Mouse (Mus musculus) myocyte (in vitro differentiated cells): ENCODE data around the gene Vamp8. TPM values are rescaled to one million over a fixed set of nuclear protein-coding genes. Genes with fewer than 3 reads are reported as not detected.

Source experiments
- H3K27me3 ChIP-seq: one replicate; pipeline ENCODE4 v1.6.1; 2011; ENCODE audit not compliant: control insufficient read depth, insufficient read depth, insufficient read length
- H3K36me3 ChIP-seq: one replicate; pipeline ENCODE4 v1.6.1; 2011; ENCODE audit not compliant: control insufficient read depth, insufficient read depth
- H3K4me2 ChIP-seq: one replicate; pipeline ENCODE4 v1.6.1; 2011; ENCODE audit warnings: low read depth, control low read depth
- H3K4me3 ChIP-seq: one replicate; pipeline ENCODE4 v1.5.1; 2011; ENCODE audit warnings: mild to moderate bottlenecking, control low read depth, moderate library complexity
- H3K79me2 ChIP-seq: one replicate; pipeline ENCODE4 v1.6.1; 2011; ENCODE audit not compliant: control insufficient read depth, insufficient read depth
- H3ac ChIP-seq: one replicate; pipeline ENCODE4 v1.6.1; 2011; ENCODE audit not compliant: control insufficient read depth, insufficient read length
- CEBPB ChIP-seq: IDR thresholded peaks from 2 replicates; pipeline ENCODE4 v1.6.1; 2011; ENCODE audit warnings: mild to moderate bottlenecking, moderate library complexity; ENCODE audit not compliant: poor library complexity, insufficient read depth, severe bottlenecking
- E2F4 ChIP-seq: IDR thresholded peaks from one replicate; pipeline ENCODE4 v1.6.1; 2011; ENCODE audit warnings: mild to moderate bottlenecking, control low read depth, moderate library complexity; ENCODE audit not compliant: insufficient read depth
- MAX ChIP-seq: IDR thresholded peaks from one replicate; pipeline ENCODE4 v1.6.1; 2011; ENCODE audit warnings: low read depth, mild to moderate bottlenecking, control low read depth
- MYOD1 ChIP-seq, 3 experiments: IDR thresholded peaks; one replicate each; pipeline ENCODE4 v1.6.1; 2011; ENCODE audit warnings: control low read depth in 2 of 3, low read depth in 2 of 3, mild to moderate bottlenecking in 2 of 3, moderate library complexity in 1 of 3; ENCODE audit not compliant: insufficient read length in 2 of 3, control insufficient read depth in 1 of 3
- MYOG ChIP-seq, 3 experiments: IDR thresholded peaks; one replicate each; pipeline ENCODE4 v1.6.1; 2011; ENCODE audit warnings: control low read depth in 2 of 3, low read depth in 2 of 3, mild to moderate bottlenecking in 2 of 3; ENCODE audit not compliant: insufficient read length in 2 of 3, control insufficient read depth in 1 of 3, insufficient read depth in 1 of 3
- POLR2A ChIP-seq: IDR thresholded peaks from one replicate; pipeline ENCODE4 v1.6.1; 2011; ENCODE audit warnings: low read depth, mild to moderate bottlenecking, control low read depth, moderate library complexity; ENCODE audit not compliant: insufficient read length
- POLR2AphosphoS2 ChIP-seq: IDR thresholded peaks from one replicate; pipeline ENCODE4 v1.6.1; 2011; ENCODE audit warnings: low read depth, control low read depth; ENCODE audit not compliant: insufficient read length
- REST ChIP-seq: IDR thresholded peaks from one replicate; pipeline ENCODE4 v1.6.1; 2011; ENCODE audit warnings: mild to moderate bottlenecking, control low read depth, moderate library complexity; ENCODE audit not compliant: insufficient read depth, insufficient read length
- SRF ChIP-seq: IDR thresholded peaks from one replicate; pipeline ENCODE4 v1.6.1; 2011; ENCODE audit warnings: low read depth; ENCODE audit not compliant: control insufficient read depth, insufficient read length
- TCF12 ChIP-seq: IDR thresholded peaks from one replicate; pipeline ENCODE4 v1.6.1; 2011; ENCODE audit warnings: mild to moderate bottlenecking, control low read depth; ENCODE audit not compliant: poor library complexity, insufficient read depth, severe bottlenecking
- TCF3 ChIP-seq: IDR thresholded peaks from one replicate; pipeline ENCODE4 v1.6.1; 2011; ENCODE audit warnings: low read depth, control low read depth; ENCODE audit not compliant: insufficient read length
- USF1 ChIP-seq: IDR thresholded peaks from one replicate; pipeline ENCODE4 v1.6.1; 2011; ENCODE audit warnings: low read depth, mild to moderate bottlenecking, control low read depth, moderate library complexity
- polyA plus RNA-seq: library from polyadenylated mRNA; unstranded; fragments of >200 nt; fragmentation: generic; extraction: Trizol; gene quantifications from one replicate; pipeline ENCODE4 v1.2.1, GENCODE M21; 2012; ENCODE audit warnings: missing spikeins

Vamp8 gene
- polyA plus RNA-seq, 1 experiment, result 107 TPM

DNA sequence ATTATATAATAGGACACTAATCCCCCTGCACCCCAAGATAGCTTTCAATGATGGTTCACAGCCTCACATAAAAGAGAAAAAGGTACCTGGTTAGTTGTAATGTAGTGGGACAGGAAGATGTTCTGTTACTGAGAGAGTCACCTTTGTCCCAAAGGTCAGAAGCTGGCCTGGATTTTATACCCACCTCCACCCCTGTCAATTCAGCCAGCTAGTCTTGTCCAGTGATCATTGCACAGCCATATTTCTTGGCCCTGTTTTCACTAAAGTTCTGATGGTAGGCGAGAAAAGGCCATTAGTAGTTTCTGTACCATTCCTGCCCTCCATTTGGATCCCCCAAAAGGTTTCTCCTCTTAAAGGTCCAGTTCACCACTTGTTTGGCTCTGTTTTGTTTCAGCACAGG lies 36.5 kb downstream of the Vamp8 start:
- Histone ChIP-seq H3K79me2 (peaks cover 8% of the 10 kb centered on the region), H3K4me3 (no peak overlapping the region), H3K4me2 (no peak overlapping the region), H3K36me3 (peaks cover 17% of the 10 kb centered on the region), H3K27me3 (no peaks in the 10 kb centered on the region), H3ac (no peak overlapping the region)
- no peak for TF ChIP-seq TCF3
- no peak for TF ChIP-seq USF1
- no peak for TF ChIP-seq TCF12
- no peak for TF ChIP-seq SRF
- no peak for TF ChIP-seq POLR2AphosphoS2
- no peak for TF ChIP-seq MYOD1 (IDR thresholded peaks at IDR 0.05; ENCODE audit: control insufficient read depth in 1 of 3, insufficient read length in 2 of 3, low read depth in 2 of 3)
- no peak for TF ChIP-seq E2F4
- TF ChIP-seq CEBPB, result no peak
- TF ChIP-seq MAX, result no peak
- no peak for TF ChIP-seq REST
- TF ChIP-seq POLR2A, result no peak
- TF ChIP-seq MYOG (IDR thresholded peaks at IDR 0.05; ENCODE audit: control insufficient read depth in 1 of 3, insufficient read depth in 1 of 3, insufficient read length in 2 of 3, low read depth in 2 of 3), result no peak

- peaks cover 20% of the 10 kb centered on the region for H3K79me2 ChIP-seq
- no peak overlapping the region for H3K4me2 ChIP-seq
- peaks cover 17% of the 10 kb centered on the region for H3K36me3 ChIP-seq
- TF ChIP-seq TCF12 (no peak), MYOD1 (IDR thresholded peaks at IDR 0.05; ENCODE audit: control insufficient read depth in 1 of 3, insufficient read length in 2 of 3, low read depth in 2 of 3) (no peak), E2F4 (no peak)
- no peak overlapping the region for H3K4me3 ChIP-seq
- H3ac ChIP-seq, result no peak overlapping the region
- no peaks in the 10 kb centered on the region for H3K27me3 ChIP-seq
These were observed 37.7 kb downstream of the Vamp8 start for GRCm38 (mm10) chr6:72352636-72353405.

DNA sequence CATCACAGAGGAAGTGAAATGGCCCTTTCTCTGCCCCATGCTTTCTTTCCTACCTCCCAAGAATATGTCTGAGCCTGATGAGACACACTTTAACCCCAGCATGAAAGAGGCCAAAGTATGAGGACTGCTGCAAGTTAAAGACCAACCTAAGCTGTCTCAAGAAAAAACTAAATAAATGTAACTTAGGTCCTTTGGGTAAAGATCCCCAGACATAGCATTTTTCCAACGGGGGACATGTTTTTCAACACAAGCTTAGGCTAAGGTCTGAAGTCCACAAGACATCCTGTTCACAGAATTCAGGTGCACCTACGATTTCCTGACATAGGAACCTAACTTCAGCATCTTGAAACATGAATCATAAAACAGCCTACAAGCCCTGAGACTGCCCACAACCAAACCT lies 40.3 kb downstream of the Vamp8 start:
- H3K4me2 ChIP-seq, result no peak overlapping the region
- H3K27me3 ChIP-seq, result no peaks in the 10 kb centered on the region
- H3K36me3 ChIP-seq, result peaks cover 17% of the 10 kb centered on the region
- peaks cover 30% of the 10 kb centered on the region for H3K79me2 ChIP-seq
- TF ChIP-seq TCF12, result no peak
- TF ChIP-seq REST, result no peak
- TF ChIP-seq E2F4, result no peak
- no peak for TF ChIP-seq POLR2AphosphoS2
- H3ac ChIP-seq, result no peak overlapping the region
- no peak overlapping the region for H3K4me3 ChIP-seq

- H3K27me3 ChIP-seq, result no peaks in the 10 kb centered on the region
- TF ChIP-seq REST (no peak), SRF (no peak), POLR2A (no peak), MYOG (IDR thresholded peaks at IDR 0.05; ENCODE audit: control insufficient read depth in 1 of 3, insufficient read depth in 1 of 3, insufficient read length in 2 of 3, low read depth in 2 of 3) (no peak), E2F4 (no peak), CEBPB (no peak), POLR2AphosphoS2 (no peak), MYOD1 (IDR thresholded peaks at IDR 0.05; ENCODE audit: control insufficient read depth in 1 of 3, insufficient read length in 2 of 3, low read depth in 2 of 3) (no peak), TCF3 (no peak), USF1 (no peak), TCF12 (no peak), MAX (no peak)
- peaks cover 46% of the 10 kb centered on the region for H3K79me2 ChIP-seq
- peak overlapping the region; percentile 57 for H3K4me2 ChIP-seq
- peaks cover 17% of the 10 kb centered on the region for H3K36me3 ChIP-seq
- no peak overlapping the region for H3ac ChIP-seq
- peak overlapping the region; percentile 53 for H3K4me3 ChIP-seq
These were observed 42.1 kb downstream of the Vamp8 start for GRCm38 (mm10) chr6:72348411-72348810.

DNA sequence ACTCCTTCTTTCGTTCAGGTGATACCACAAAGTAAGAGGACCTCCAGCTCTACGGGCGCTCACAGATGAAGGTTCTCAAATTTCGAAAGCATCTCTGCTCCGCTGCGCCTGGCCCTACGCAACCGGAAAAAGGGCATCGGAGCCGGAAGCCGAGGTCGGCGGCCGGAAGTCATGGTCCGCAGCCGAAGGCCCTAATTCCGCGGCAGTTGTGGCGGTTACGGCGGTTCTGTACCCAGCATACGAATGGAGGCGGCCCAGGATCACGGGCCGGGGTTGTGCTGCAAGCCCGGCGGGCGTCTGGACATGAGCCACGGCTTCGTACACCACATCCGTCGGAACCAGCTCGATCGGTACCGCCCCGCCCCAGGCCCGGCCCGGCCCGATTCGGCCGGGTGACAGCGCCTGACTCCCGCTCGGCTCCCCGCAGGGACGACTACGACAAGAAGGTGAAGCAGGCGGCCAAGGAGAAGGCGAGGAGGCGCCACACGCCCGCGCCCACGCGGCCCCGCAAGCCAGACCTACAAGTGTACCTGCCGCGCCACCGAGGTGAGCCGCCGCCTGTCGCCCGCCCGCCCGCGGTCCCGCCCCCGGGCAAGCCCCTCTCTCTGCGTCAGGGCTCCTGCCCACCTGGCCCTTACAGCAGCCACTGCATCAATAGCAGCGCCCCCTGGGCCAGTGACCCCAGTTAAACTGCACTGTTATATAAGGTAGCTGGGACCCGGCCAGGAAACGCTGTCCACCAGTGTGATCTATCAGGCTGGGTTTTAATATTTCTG lies 43.1 kb downstream of the Vamp8 start, which contains the start of gene 0610030E20Rik:
0610030E20Rik (plus strand) TSS at position 152 of the 776 bp plus-strand sequence.
- H3K79me2 ChIP-seq, result peaks cover 56% of the 10 kb centered on the region
- peak within 1 kb of the TSS; percentile 75 for H3K4me2 ChIP-seq
- H3K36me3 ChIP-seq, result peaks cover 17% of the 10 kb centered on the region
- H3K4me3 ChIP-seq, result peak within 1 kb of the TSS; percentile 53
- peak within 1 kb of the TSS; percentile 50 for H3ac ChIP-seq
- H3K27me3 ChIP-seq, result no peaks in the 10 kb centered on the region
- peak; percentile 61 for TF ChIP-seq POLR2AphosphoS2
- TF ChIP-seq POLR2A, result peak; percentile 79
- no peak for TF ChIP-seq TCF3
